ENCODE assay signal across 21 mouse cellular contexts in genomic region chr5:4934491-4934890, GRCm38 (mm10).
DNase-seq lines count a peak whose midpoint lies in the region; ATAC-seq and TF ChIP-seq lines count a peak whose summit lies in the region.
"Had no signal": no experiment of that assay in that cellular context is flagged by ENCODE, and none has a peak within 500 bp of the region (broad histone marks: within the 10 kb centered on the region; RNA-seq: fewer than 3 reads in every experiment).

No protein-coding gene starts in this region.

- no peak for DNase-seq in hindbrain, embryonic 11.5 days (ENCODE audit: low spot score)
- DNase-seq in hindbrain, embryonic 14.5 days (ENCODE audit: low spot score), result no peak
- no peak for DNase-seq in midbrain, postnatal 0 days (ENCODE audit: low spot score)
- no peak for DNase-seq in hindbrain, postnatal 0 days (ENCODE audit: low spot score)
- no peak for DNase-seq in left cerebral cortex, adult 18-20 months (ENCODE audit: low spot score in 2 of 2)
- DNase-seq: adrenal gland, adult 2 months; adrenal gland, postnatal 25 days; cerebellum, adult 18-20 months; cerebellum, adult 9-11 months; cerebellum, postnatal 36 days; gastrocnemius, postnatal 10 days; heart, adult 18-20 months; heart, postnatal 14 days had no signal

- ATAC-seq in hindbrain, embryonic 11.5 days (ENCODE audit: low FRiP score), result peak; percentile 54; the same call in 1 of the 2 replicates
- ATAC-seq in hindbrain, embryonic 14.5 days (ENCODE audit: low FRiP score), result no peak
- ATAC-seq in midbrain, embryonic 16.5 days, result 0 out of 2 replicates have a peak, but pooled peaks have one; percentile 28
- ATAC-seq in midbrain, postnatal 0 days (ENCODE audit: low FRiP score), result no peak
- ATAC-seq in hindbrain, postnatal 0 days, result peak; percentile 47; the same call in 1 of the 2 replicates
- ATAC-seq: forebrain, embryonic 14.5 days; inflammation-experienced regulatory T-cells, adult 6 months; Patski had no signal

- no peak overlapping the region for H3K4me2 ChIP-seq in hindbrain, embryonic 11.5 days (replicated peaks; ENCODE audit: low read depth, low read length)
- no peak overlapping the region for H3K4me2 ChIP-seq in hindbrain, embryonic 14.5 days (replicated peaks)
- no peak overlapping the region for H3K4me2 ChIP-seq in midbrain, embryonic 16.5 days (ENCODE audit: low read length)
- H3K4me2 ChIP-seq in midbrain, postnatal 0 days (ENCODE audit: low read depth, low read length, poor library complexity, severe bottlenecking), result no peak overlapping the region
- no peak overlapping the region for H3K4me2 ChIP-seq in hindbrain, postnatal 0 days (ENCODE audit: low read depth, low read length)
- H3K4me2 ChIP-seq: embryonic facial prominence, embryonic 13.5 days; heart, embryonic 11.5 days; heart, embryonic 15.5 days had no signal

- no peaks in the 10 kb centered on the region for H3K27me3 ChIP-seq in hindbrain, embryonic 11.5 days (ENCODE audit: control insufficient read depth, insufficient read depth, low read length)
- no peaks in the 10 kb centered on the region for H3K27me3 ChIP-seq in hindbrain, embryonic 14.5 days (ENCODE audit: control insufficient read depth, insufficient read depth, low read length)
- no peaks in the 10 kb centered on the region for H3K27me3 ChIP-seq in midbrain, embryonic 16.5 days (ENCODE audit: control insufficient read depth, insufficient read depth, low read depth, low read length)
- no peaks in the 10 kb centered on the region for H3K27me3 ChIP-seq in midbrain, postnatal 0 days (ENCODE audit: insufficient read depth, low read length)
- no peaks in the 10 kb centered on the region for H3K27me3 ChIP-seq in hindbrain, postnatal 0 days (ENCODE audit: insufficient read depth, low read length)
- H3K27me3 ChIP-seq: CH12.LX; embryonic facial prominence, embryonic 13.5 days; heart, embryonic 15.5 days; Patski had no signal

- no peak for TF ChIP-seq CTCF in midbrain, postnatal 0 days (IDR thresholded peaks at IDR 0.05)
- no peak for TF ChIP-seq CTCF in hindbrain, postnatal 0 days (IDR thresholded peaks at IDR 0.05; ENCODE audit: low read depth)

- H3K9me3 ChIP-seq in hindbrain, embryonic 11.5 days (ENCODE audit: control insufficient read depth, low read length), result no peaks in the 10 kb centered on the region
- no peaks in the 10 kb centered on the region for H3K9me3 ChIP-seq in hindbrain, embryonic 14.5 days (ENCODE audit: control insufficient read depth, low read length)
- no peaks in the 10 kb centered on the region for H3K9me3 ChIP-seq in midbrain, embryonic 16.5 days (replicated peaks; ENCODE audit: control insufficient read depth, low read length, poor library complexity, severe bottlenecking)
- H3K9me3 ChIP-seq in midbrain, postnatal 0 days (ENCODE audit: low read length), result no peaks in the 10 kb centered on the region
- H3K9me3 ChIP-seq in hindbrain, postnatal 0 days (ENCODE audit: low read length), result no peaks in the 10 kb centered on the region
- H3K9me3 ChIP-seq: embryonic facial prominence, embryonic 13.5 days; heart, embryonic 15.5 days had no signal

- no peak overlapping the region for H3K4me3 ChIP-seq in hindbrain, embryonic 11.5 days (ENCODE audit: low read depth, low read length)
- no peak overlapping the region for H3K4me3 ChIP-seq in hindbrain, embryonic 14.5 days (replicated peaks; ENCODE audit: low read length)
- no peak overlapping the region for H3K4me3 ChIP-seq in midbrain, embryonic 16.5 days (ENCODE audit: low read depth, low read length)
- no peak overlapping the region for H3K4me3 ChIP-seq in midbrain, postnatal 0 days (ENCODE audit: low read depth, low read length)
- H3K4me3 ChIP-seq in hindbrain, postnatal 0 days (ENCODE audit: low read length), result no peak overlapping the region
- H3K4me3 ChIP-seq: embryonic facial prominence, embryonic 13.5 days; heart, embryonic 15.5 days had no signal

- no peak overlapping the region for H3K9ac ChIP-seq in hindbrain, embryonic 11.5 days (ENCODE audit: low read depth, low read length)
- no peak overlapping the region for H3K9ac ChIP-seq in hindbrain, embryonic 14.5 days
- no peak overlapping the region for H3K9ac ChIP-seq in midbrain, embryonic 16.5 days (ENCODE audit: low read depth, low read length)
- H3K9ac ChIP-seq in midbrain, postnatal 0 days (replicated peaks; ENCODE audit: low read length, poor library complexity, severe bottlenecking), result no peak overlapping the region
- H3K9ac ChIP-seq in hindbrain, postnatal 0 days (replicated peaks; ENCODE audit: low read length), result no peak overlapping the region
- H3K9ac ChIP-seq: embryonic facial prominence, embryonic 13.5 days; heart, embryonic 15.5 days had no signal

- no peaks in the 10 kb centered on the region for H3K36me3 ChIP-seq in hindbrain, embryonic 11.5 days (ENCODE audit: control insufficient read depth, insufficient read depth, low read length)
- no peaks in the 10 kb centered on the region for H3K36me3 ChIP-seq in hindbrain, embryonic 14.5 days (replicated peaks; ENCODE audit: control insufficient read depth, insufficient read depth)
- H3K36me3 ChIP-seq in midbrain, embryonic 16.5 days (ENCODE audit: control insufficient read depth, insufficient read depth, low read length), result no peaks in the 10 kb centered on the region
- H3K36me3 ChIP-seq in midbrain, postnatal 0 days (ENCODE audit: insufficient read depth, low read length), result no peaks in the 10 kb centered on the region
- H3K36me3 ChIP-seq in hindbrain, postnatal 0 days (ENCODE audit: insufficient read depth, low read length), result no peaks in the 10 kb centered on the region
- H3K36me3 ChIP-seq: embryonic facial prominence, embryonic 13.5 days; heart, embryonic 15.5 days had no signal

- 80% methylated on average over 6 of the region's 6 CpGs for WGBS in hindbrain, embryonic 11.5 days
- 73% methylated on average over 6 of the region's 6 CpGs for WGBS in hindbrain, embryonic 14.5 days
- whole genome bisulfite sequencing in midbrain, embryonic 16.5 days, result 72% methylated on average over 6 of the region's 6 CpGs
- 68% methylated on average over 6 of the region's 6 CpGs for WGBS in midbrain, postnatal 0 days
- WGBS in hindbrain, postnatal 0 days, result 69% methylated on average over 6 of the region's 6 CpGs

- H3K27ac ChIP-seq in hindbrain, embryonic 11.5 days (ENCODE audit: low read depth, low read length), result no peak overlapping the region
- H3K27ac ChIP-seq in hindbrain, embryonic 14.5 days, result no peak overlapping the region
- H3K27ac ChIP-seq in midbrain, embryonic 16.5 days (ENCODE audit: low read length), result no peak overlapping the region
- H3K27ac ChIP-seq in midbrain, postnatal 0 days (ENCODE audit: low read depth, low read length), result no peak overlapping the region
- no peak overlapping the region for H3K27ac ChIP-seq in hindbrain, postnatal 0 days
- H3K27ac ChIP-seq: embryonic facial prominence, embryonic 13.5 days; heart, embryonic 15.5 days had no signal

- no peaks in the 10 kb centered on the region for H3K4me1 ChIP-seq in hindbrain, embryonic 11.5 days (replicated peaks; ENCODE audit: control insufficient read depth, insufficient read depth, low read length)
- peaks cover 5% of the 10 kb centered on the region; the same call in 1 of the 2 replicates for H3K4me1 ChIP-seq in hindbrain, embryonic 14.5 days (replicated peaks; ENCODE audit: control insufficient read depth, insufficient read depth, low read length)
- H3K4me1 ChIP-seq in midbrain, embryonic 16.5 days (ENCODE audit: control insufficient read depth, insufficient read depth, low read length), result peaks cover 3% of the 10 kb centered on the region; the same call in 1 of the 2 replicates
- H3K4me1 ChIP-seq in midbrain, postnatal 0 days (ENCODE audit: insufficient read depth, low read length), result no peaks in the 10 kb centered on the region
- H3K4me1 ChIP-seq in hindbrain, postnatal 0 days (ENCODE audit: insufficient read depth, low read length), result no peaks in the 10 kb centered on the region

Comparison
In these comparisons a context has a peak if more than half of its experiments do, and no peak if none do; other contexts are left out.
1. ATAC-seq: peak in hindbrain, embryonic 11.5 days (single experiment), midbrain, embryonic 16.5 days (single experiment) and hindbrain, postnatal 0 days (single experiment); none in hindbrain, embryonic 14.5 days (single experiment) and midbrain, postnatal 0 days (single experiment).